Mouse (Mus musculus): ENCODE measurements around the gene Gramd4. TPM values are rescaled to one million over a fixed set of nuclear protein-coding genes. Genes with fewer than 3 reads are reported as not detected.

Gramd4 gene
- total RNA-seq, 2 experiments from 2014 or later = 30.4 to 34.7 TPM

- intact Hi-C loops (cut with DNase I) = no loop called here
- no peak for DNase-seq (ENCODE audit: low spot score)
These were observed 9.5 kb downstream of the Gramd4 start for GRCm38 (mm10) chr15:86066836-86067580.

GRCm38 (mm10) chr15:86067581-86067910 is 10.1 kb downstream of the Gramd4 start:
- intact Hi-C loops (cut with DNase I) = no loop called here
- no peak for DNase-seq (ENCODE audit: low spot score)

- intact Hi-C loops (cut with DNase I) = no loop called here
- DNase-seq (ENCODE audit: low spot score) = no peak
These were observed 10.5 kb downstream of the Gramd4 start for GRCm38 (mm10) chr15:86067941-86068495.

- intact Hi-C loops (cut with DNase I) = no loop called here
- DNase-seq (ENCODE audit: low spot score) = no peak
These were observed 11.7 kb downstream of the Gramd4 start for GRCm38 (mm10) chr15:86069011-86069791.

- intact Hi-C loops (cut with DNase I) = no loop called here
- DNase-seq (ENCODE audit: low spot score) = no peak
These were observed 12.9 kb downstream of the Gramd4 start for GRCm38 (mm10) chr15:86070368-86070767.

GRCm38 (mm10) chr15:86071166-86071565 is 13.7 kb downstream of the Gramd4 start:
- intact Hi-C loops (cut with DNase I) = no loop called here
- no peak for DNase-seq (ENCODE audit: low spot score)

- intact Hi-C loops (cut with DNase I) = no loop called here
- DNase-seq (ENCODE audit: low spot score) = no peak
These were observed 16.9 kb downstream of the Gramd4 start for GRCm38 (mm10) chr15:86074171-86074937.

GRCm38 (mm10) chr15:86075305-86076047 is 18.0 kb downstream of the Gramd4 start:
- DNase-seq (ENCODE audit: low spot score) = no peak

GRCm38 (mm10) chr15:86076048-86076315 is 18.5 kb downstream of the Gramd4 start:
- intact Hi-C loops (cut with DNase I) = no loop called here
- DNase-seq (ENCODE audit: low spot score) = no peak

More at GRCm38 (mm10) chr15:86075305-86076047, 18.0 kb downstream of the Gramd4 start:
- intact Hi-C loops (cut with DNase I) = no loop called here

- intact Hi-C loops (cut with DNase I) = no loop called here
- no peak for DNase-seq (ENCODE audit: low spot score)
These were observed 18.9 kb downstream of the Gramd4 start for GRCm38 (mm10) chr15:86076378-86076777.

GRCm38 (mm10) chr15:86077934-86078333 is 20.4 kb downstream of the Gramd4 start:
- DNase-seq (ENCODE audit: low spot score) = no peak
- intact Hi-C loops (cut with DNase I) = no loop called here

GRCm38 (mm10) chr15:86078481-86079216 is 21.2 kb downstream of the Gramd4 start:
- no peak for DNase-seq (ENCODE audit: low spot score)
- intact Hi-C loops (cut with DNase I) = no loop called here

GRCm38 (mm10) chr15:86079467-86079866 is 22.0 kb downstream of the Gramd4 start:
- intact Hi-C loops (cut with DNase I) = no loop called here
- DNase-seq (ENCODE audit: low spot score) = no peak

- intact Hi-C loops (cut with DNase I) = no loop called here
- no peak for DNase-seq (ENCODE audit: low spot score)
These were observed 22.4 kb downstream of the Gramd4 start for GRCm38 (mm10) chr15:86079876-86080275.

- intact Hi-C loops (cut with DNase I) = no loop called here
- DNase-seq (ENCODE audit: low spot score) = no peak
These were observed 22.9 kb downstream of the Gramd4 start for GRCm38 (mm10) chr15:86080408-86080807.

- intact Hi-C loops (cut with DNase I) = no loop called here
- DNase-seq (ENCODE audit: low spot score) = no peak
These were observed 24.2 kb downstream of the Gramd4 start for GRCm38 (mm10) chr15:86081654-86082053.

- no peak for DNase-seq (ENCODE audit: low spot score)
- intact Hi-C loops (cut with DNase I) = no loop called here
These were observed 25.1 kb downstream of the Gramd4 start for GRCm38 (mm10) chr15:86082551-86082961.

GRCm38 (mm10) chr15:86083261-86083741 is 25.8 kb downstream of the Gramd4 start:
- DNase-seq (ENCODE audit: low spot score) = no peak
- intact Hi-C loops (cut with DNase I) = no loop called here

All from heart, postnatal 25 days (tissue).